Mouse (Mus musculus) limb, embryonic 15.5 days (tissue): ENCODE measurements around the gene Tns3. TPM values are rescaled to one million over a fixed set of nuclear protein-coding genes. Genes with fewer than 3 reads are reported as not detected.
"Not testable (repeated sequence)": the region's sequence is repeated elsewhere in the genome, so short reads cannot be mapped to it uniquely, and the experiment has no call there.

Experiments
- ATAC-seq: fragments of 200-750 bp; cut with Nextera tagmentation; 2 replicates; pipeline ENCODE4 v1.8.0; 2017; ENCODE audit warnings: low read depth, moderate TSS enrichment; ENCODE audit not compliant: insufficient number of reproducible peaks, low FRiP score, low TSS enrichment
- H3K27ac ChIP-seq: fragments of 300-500 bp; sonication (generic); 2 replicates; pipeline ENCODE4 v1.5.1; 2015; ENCODE audit warnings: moderate library complexity, mild to moderate bottlenecking, inconsistent platforms
- H3K27me3 ChIP-seq: fragments of 300-500 bp; sonication (generic); 2 replicates; pipeline ENCODE4 v1.6.1; 2015; ENCODE audit warnings: inconsistent platforms
- H3K36me3 ChIP-seq: fragments of 300-500 bp; sonication (generic); 2 replicates; pipeline ENCODE4 v1.6.1; 2015; ENCODE audit warnings: inconsistent platforms
- H3K4me1 ChIP-seq: fragments of 300-500 bp; sonication (generic); 2 replicates; pipeline ENCODE4 v1.6.1; 2015; ENCODE audit warnings: inconsistent platforms
- H3K4me2 ChIP-seq: fragments of 300-500 bp; sonication (generic); 2 replicates; pipeline ENCODE4 v1.6.1; 2015; ENCODE audit warnings: mild to moderate bottlenecking, inconsistent platforms
- H3K4me3 ChIP-seq: fragments of 300-500 bp; sonication (generic); 2 replicates; pipeline ENCODE4 v1.5.1; 2015; ENCODE audit warnings: mild to moderate bottlenecking, inconsistent platforms
- H3K9ac ChIP-seq: fragments of 300-500 bp; sonication (generic); 2 replicates; pipeline ENCODE4 v1.6.1; 2015; ENCODE audit warnings: inconsistent platforms
- H3K9me3 ChIP-seq: fragments of 300-500 bp; sonication (generic); 2 replicates; pipeline ENCODE4 v1.6.1; 2016; ENCODE audit warnings: inconsistent platforms
- WGBS: fragments of 180-500 bp; shearing (Covaris S2); methylation state at CpG from one replicate; pipeline ENCODE4 v1.1.7; 2015; 5-methylcytosine and 5-hydroxymethylcytosine counted together
- polyA plus RNA-seq: library from polyadenylated mRNA; unstranded; fragments of >200 nt; fragmentation: Nextera tagmentation; extraction: Ambion mirVana; gene quantifications from 2 replicates; pipeline ENCODE4 v1.2.1, GENCODE M21; 2015

Tns3 gene
- polyA plus RNA-seq, 1 experiment from 2014 or later: 31.6 TPM

GRCm38 (mm10) chr11:8558258-8558657 lies 106.1 kb downstream of the Tns3 start:
- no peak for ATAC-seq
- Histone ChIP-seq H3K27ac (no peak overlapping the region), H3K27me3 (no peaks in the 10 kb centered on the region), H3K9ac (no peak overlapping the region), H3K9me3 (no peaks in the 10 kb centered on the region), H3K4me1 (peaks cover 28% of the 10 kb centered on the region), H3K36me3 (no peaks in the 10 kb centered on the region), H3K4me3 (no peak overlapping the region), H3K4me2 (no peak overlapping the region)
- 71% methylated on average over 9 of the region's 9 CpGs for WGBS

GRCm38 (mm10) chr11:8557006-8557405 lies 107.3 kb downstream of the Tns3 start:
- Histone ChIP-seq H3K9ac (no peak overlapping the region), H3K36me3 (no peaks in the 10 kb centered on the region), H3K27ac (no peak overlapping the region), H3K4me2 (no peak overlapping the region), H3K4me1 (peaks cover 30% of the 10 kb centered on the region), H3K4me3 (no peak overlapping the region), H3K9me3 (no peaks in the 10 kb centered on the region), H3K27me3 (no peaks in the 10 kb centered on the region)
- WGBS: 49% methylated on average over 9 of the region's 9 CpGs
- no peak for ATAC-seq

GRCm38 (mm10) chr11:8551710-8552109 lies 112.6 kb downstream of the Tns3 start:
- H3K27ac ChIP-seq: no peak overlapping the region
- H3K4me1 ChIP-seq: peaks cover 7% of the 10 kb centered on the region; the same call in 1 of the 2 replicates
- peaks cover 19% of the 10 kb centered on the region for H3K36me3 ChIP-seq
- H3K27me3 ChIP-seq: no peaks in the 10 kb centered on the region
- no peaks in the 10 kb centered on the region for H3K9me3 ChIP-seq
- H3K4me3 ChIP-seq: no peak overlapping the region
- no peak overlapping the region for H3K4me2 ChIP-seq
- no peak overlapping the region for H3K9ac ChIP-seq
- no peak for ATAC-seq
- WGBS: 84% methylated on average over 5 of the region's 5 CpGs

GRCm38 (mm10) chr11:8547661-8548060 lies 116.7 kb downstream of the Tns3 start:
- Histone ChIP-seq H3K27me3 (no peaks in the 10 kb centered on the region), H3K9me3 (no peaks in the 10 kb centered on the region), H3K4me1 (peaks cover 17% of the 10 kb centered on the region; the same call in 1 of the 2 replicates), H3K9ac (no peak overlapping the region), H3K4me3 (no peak overlapping the region), H3K27ac (no peak overlapping the region), H3K36me3 (peaks cover 29% of the 10 kb centered on the region), H3K4me2 (no peak overlapping the region)
- 71% methylated on average over 5 of the region's 5 CpGs for WGBS
- no peak for ATAC-seq

GRCm38 (mm10) chr11:8545798-8546197 lies 118.5 kb downstream of the Tns3 start:
- H3K9ac ChIP-seq: no peak overlapping the region
- no peak for ATAC-seq
- peaks cover 34% of the 10 kb centered on the region for H3K4me1 ChIP-seq
- WGBS: 79% methylated on average over 1 of the region's 1 CpGs
- H3K27ac ChIP-seq: peak overlapping the region; percentile 50
- no peaks in the 10 kb centered on the region for H3K9me3 ChIP-seq
- H3K36me3 ChIP-seq: peaks cover 29% of the 10 kb centered on the region
- no peak overlapping the region for H3K4me3 ChIP-seq
- no peaks in the 10 kb centered on the region for H3K27me3 ChIP-seq
- no peak overlapping the region for H3K4me2 ChIP-seq

- Histone ChIP-seq H3K4me2 (no peak overlapping the region), H3K9ac (no peak overlapping the region), H3K9me3 (no peaks in the 10 kb centered on the region), H3K27ac (peak overlapping the region; percentile 77), H3K4me3 (no peak overlapping the region), H3K36me3 (peaks cover 31% of the 10 kb centered on the region), H3K27me3 (no peaks in the 10 kb centered on the region), H3K4me1 (peaks cover 48% of the 10 kb centered on the region)
- peak; percentile 63 for ATAC-seq
- 26% methylated on average over 6 of the region's 6 CpGs for WGBS
Measured at GRCm38 (mm10) chr11:8544355-8544754, 120.0 kb downstream of the Tns3 start.

GRCm38 (mm10) chr11:8541222-8541815 lies 123.0 kb downstream of the Tns3 start:
- peaks cover 20% of the 10 kb centered on the region for H3K36me3 ChIP-seq
- H3K27ac ChIP-seq: peak overlapping the region; percentile 40; the same call in 1 of the 2 replicates
- H3K9ac ChIP-seq: no peak overlapping the region
- H3K4me2 ChIP-seq: no peak overlapping the region
- ATAC-seq: no peak
- peaks cover 71% of the 10 kb centered on the region for H3K4me1 ChIP-seq
- 48% methylated on average over 9 of the region's 9 CpGs for WGBS
- H3K4me3 ChIP-seq: no peak overlapping the region
- no peaks in the 10 kb centered on the region for H3K9me3 ChIP-seq
- no peaks in the 10 kb centered on the region for H3K27me3 ChIP-seq

- H3K27ac ChIP-seq: peak overlapping the region; percentile 78
- H3K36me3 ChIP-seq: peaks cover 14% of the 10 kb centered on the region
- ATAC-seq: peak; percentile 64; the same call in 1 of the 2 replicates
- H3K9ac ChIP-seq: no peak overlapping the region
- no peak overlapping the region for H3K4me3 ChIP-seq
- no peaks in the 10 kb centered on the region for H3K27me3 ChIP-seq
- WGBS: 47% methylated on average over 8 of the region's 8 CpGs
- no peaks in the 10 kb centered on the region for H3K9me3 ChIP-seq
- H3K4me1 ChIP-seq: peaks cover 65% of the 10 kb centered on the region
- H3K4me2 ChIP-seq: no peak overlapping the region
Measured at GRCm38 (mm10) chr11:8539593-8540265, 124.6 kb downstream of the Tns3 start.

GRCm38 (mm10) chr11:8537013-8537614 lies 127.2 kb downstream of the Tns3 start:
- H3K4me1 ChIP-seq: peaks cover 56% of the 10 kb centered on the region
- WGBS: 46% methylated on average over 5 of the region's 5 CpGs
- no peaks in the 10 kb centered on the region for H3K27me3 ChIP-seq
- H3K36me3 ChIP-seq: peaks cover 31% of the 10 kb centered on the region
- no peak overlapping the region for H3K9ac ChIP-seq
- no peak overlapping the region for H3K4me2 ChIP-seq
- no peak overlapping the region for H3K4me3 ChIP-seq
- peak overlapping the region; percentile 68 for H3K27ac ChIP-seq
- no peak for ATAC-seq
- no peaks in the 10 kb centered on the region for H3K9me3 ChIP-seq

- Histone ChIP-seq H3K4me3 (no peak overlapping the region), H3K4me1 (peaks cover 40% of the 10 kb centered on the region), H3K9me3 (no peaks in the 10 kb centered on the region), H3K27me3 (no peaks in the 10 kb centered on the region), H3K27ac (no peak overlapping the region), H3K4me2 (no peak overlapping the region), H3K36me3 (peaks cover 47% of the 10 kb centered on the region), H3K9ac (no peak overlapping the region)
- 28% methylated on average over 4 of the region's 4 CpGs for WGBS
- ATAC-seq: no peak
Measured at GRCm38 (mm10) chr11:8534893-8535292, 129.4 kb downstream of the Tns3 start.

GRCm38 (mm10) chr11:8532771-8533170 lies 131.6 kb downstream of the Tns3 start:
- 95% methylated on average over 3 of the region's 3 CpGs for WGBS
- H3K27me3 ChIP-seq, H3K9me3 ChIP-seq, ATAC-seq, H3K9ac ChIP-seq, H3K27ac ChIP-seq, H3K4me2 ChIP-seq, H3K4me3 ChIP-seq: not testable (repeated sequence)
- H3K4me1 ChIP-seq: peaks cover 24% of the 10 kb centered on the region
- H3K36me3 ChIP-seq: peaks cover 47% of the 10 kb centered on the region

GRCm38 (mm10) chr11:8532112-8532747 lies 132.1 kb downstream of the Tns3 start:
- H3K4me2 ChIP-seq: no peak overlapping the region
- no peak overlapping the region for H3K9ac ChIP-seq
- ATAC-seq: no peak
- H3K27me3 ChIP-seq: no peaks in the 10 kb centered on the region
- H3K4me1 ChIP-seq: peaks cover 20% of the 10 kb centered on the region
- 91% methylated on average over 10 of the region's 10 CpGs for whole genome bisulfite sequencing
- H3K27ac ChIP-seq: no peak overlapping the region
- H3K9me3 ChIP-seq: no peaks in the 10 kb centered on the region
- H3K4me3 ChIP-seq: no peak overlapping the region
- H3K36me3 ChIP-seq: peaks cover 45% of the 10 kb centered on the region
